Mouse (Mus musculus): ENCODE data around the gene Gli1. TPM values are rescaled to one million over a fixed set of nuclear protein-coding genes. Genes with fewer than 3 reads are reported as not detected.

Gli1 gene
- 0.13 and 0.14 TPM in 2 replicates for polyA plus RNA-seq (2015; fragmentation: Nextera tagmentation; extraction: Ambion mirVana)

GRCm38 (mm10) chr10:127341891-127342639 is at the start of gene Gli1:
Gene Gli1, minus strand, starts transcription at chr10:127341974.
- DNase-seq (ENCODE audit: low spot score): peak; percentile 86

GRCm38 (mm10) chr10:127381743-127382134 is 40.0 kb upstream of the Gli1 start:
- DNase-seq (ENCODE audit: low spot score): no peak

GRCm38 (mm10) chr10:127380767-127381742 is 39.3 kb upstream of the Gli1 start:
- peak; percentile 55 for DNase-seq (ENCODE audit: low spot score)

- DNase-seq (ENCODE audit: low spot score): peak; percentile 96
Observed at GRCm38 (mm10) chr10:127380251-127380691, 38.5 kb upstream of the Gli1 start, which contains the start of gene R3hdm2. Gene R3hdm2, plus strand, starts transcription at chr10:127380327.

- DNase-seq (ENCODE audit: low spot score): no peak
Observed at GRCm38 (mm10) chr10:127379654-127380053, 37.9 kb upstream of the Gli1 start.

GRCm38 (mm10) chr10:127377700-127378099 is 35.9 kb upstream of the Gli1 start:
- DNase-seq (ENCODE audit: low spot score): no peak

- DNase-seq (ENCODE audit: low spot score): no peak
Observed at GRCm38 (mm10) chr10:127371023-127371422, 29.2 kb upstream of the Gli1 start.

- no peak for DNase-seq (ENCODE audit: low spot score)
Observed at GRCm38 (mm10) chr10:127369834-127370820, 28.4 kb upstream of the Gli1 start, which contains the start of gene Inhbc. Gene Inhbc, minus strand, starts transcription at chr10:127370431.

GRCm38 (mm10) chr10:127368273-127368672 is 26.5 kb upstream of the Gli1 start:
- DNase-seq (ENCODE audit: low spot score): no peak

- DNase-seq (ENCODE audit: low spot score): no peak
Observed at GRCm38 (mm10) chr10:127367116-127367515, 25.3 kb upstream of the Gli1 start.

GRCm38 (mm10) chr10:127360714-127361113 is 18.9 kb upstream of the Gli1 start:
- no peak for DNase-seq (ENCODE audit: low spot score)

- DNase-seq (ENCODE audit: low spot score): no peak
Observed at GRCm38 (mm10) chr10:127355336-127355735, 13.6 kb upstream of the Gli1 start.

GRCm38 (mm10) chr10:127353909-127354895 is 12.4 kb upstream of the Gli1 start, which contains the start of gene Inhbe:
Gene Inhbe, minus strand, starts transcription at chr10:127354411.
- no peak for DNase-seq (ENCODE audit: low spot score)

- no peak for DNase-seq (ENCODE audit: low spot score)
Observed at GRCm38 (mm10) chr10:127352766-127353165, 11.0 kb upstream of the Gli1 start.

- DNase-seq (ENCODE audit: low spot score): no peak
Observed at GRCm38 (mm10) chr10:127352187-127352586, 10.4 kb upstream of the Gli1 start.

- no peak for DNase-seq (ENCODE audit: low spot score)
Observed at GRCm38 (mm10) chr10:127351719-127352118, 9.9 kb upstream of the Gli1 start.

- no peak for DNase-seq (ENCODE audit: low spot score)
Observed at GRCm38 (mm10) chr10:127351285-127351595, 9.5 kb upstream of the Gli1 start.

- peak; percentile 84 for DNase-seq (ENCODE audit: low spot score)
Observed at GRCm38 (mm10) chr10:127350594-127351284, 9.0 kb upstream of the Gli1 start.

GRCm38 (mm10) chr10:127349810-127350209 is 8.0 kb upstream of the Gli1 start:
- DNase-seq (ENCODE audit: low spot score): no peak
